Mouse (Mus musculus) limb, embryonic 14.5 days (tissue): ENCODE data around the gene C2cd5. TPM values are rescaled to one million over a fixed set of nuclear protein-coding genes. Genes with fewer than 3 reads are reported as not detected.

Experiments
- ATAC-seq: fragments of 200-750 bp; cut with Nextera tagmentation; 2 replicates; pipeline ENCODE4 v1.8.0; 2017; ENCODE audit warnings: low read depth, moderate number of reproducible peaks, moderate TSS enrichment; ENCODE audit not compliant: low FRiP score
- DNase-seq: peaks from one replicate; pipeline ENCODE4 v3.0.0-alpha.2; 2015; ENCODE audit warnings: low spot score
- H3K27ac ChIP-seq: fragments of 300-500 bp; sonication (generic); replicated peaks from 2 replicates; pipeline ENCODE4 v1.5.1; 2014; ENCODE audit warnings: low read depth, mild to moderate bottlenecking, low read length, moderate library complexity, mixed read lengths
- H3K27me3 ChIP-seq: fragments of 300-500 bp; sonication (generic); 2 replicates; pipeline ENCODE4 v1.6.1; 2014; ENCODE audit warnings: low read length, mixed read lengths; ENCODE audit not compliant: control insufficient read depth, insufficient read depth
- H3K36me3 ChIP-seq: fragments of 300-500 bp; sonication (generic); 2 replicates; pipeline ENCODE4 v1.6.1; 2014; ENCODE audit warnings: mild to moderate bottlenecking, low read length, moderate library complexity, mixed read lengths; ENCODE audit not compliant: control insufficient read depth, insufficient read depth
- H3K4me1 ChIP-seq: fragments of 300-500 bp; sonication (generic); 2 replicates; pipeline ENCODE4 v1.6.1; 2014; ENCODE audit warnings: antibody characterized with exemption, low read length, mixed read lengths; ENCODE audit not compliant: control insufficient read depth, insufficient read depth
- H3K4me2 ChIP-seq: fragments of 300-500 bp; sonication (generic); replicated peaks from 2 replicates; pipeline ENCODE4 v1.6.1; 2014; ENCODE audit warnings: low read depth, mild to moderate bottlenecking, low read length, moderate library complexity; ENCODE audit not compliant: severe bottlenecking
- H3K4me3 ChIP-seq: fragments of 300-500 bp; sonication (generic); replicated peaks from 2 replicates; pipeline ENCODE4 v1.5.1; 2014; ENCODE audit warnings: low read length
- H3K9ac ChIP-seq: fragments of 300-500 bp; sonication (generic); 2 replicates; pipeline ENCODE4 v1.6.1; 2014; ENCODE audit warnings: mild to moderate bottlenecking, low read depth, low read length, moderate library complexity; ENCODE audit not compliant: severe bottlenecking
- H3K9me3 ChIP-seq: fragments of 300-500 bp; sonication (generic); 2 replicates; pipeline ENCODE4 v1.6.1; 2016; ENCODE audit warnings: low read length; ENCODE audit not compliant: control insufficient read depth
- POLR2A ChIP-seq: fragments of 200-500 bp; IDR thresholded peaks from 2 replicates; pipeline ENCODE4 v1.8.0; 2012; ENCODE audit warnings: inconsistent platforms, mild to moderate bottlenecking, moderate library complexity, borderline replicate concordance; ENCODE audit not compliant: insufficient read depth, insufficient read length; ENCODE audit errors: extremely low read depth
- WGBS: fragments of 180-500 bp; shearing (Covaris S2); extraction: QIAGEN DNeasy Blood & Tissue Kit; methylation state at CpG from one replicate; pipeline ENCODE4 v1.1.7; 2014; 5-methylcytosine and 5-hydroxymethylcytosine counted together
- polyA plus RNA-seq, 2 experiments: library from polyadenylated mRNA; depleted of rRNA in 1 of 2; stranded (reverse) in 1 of 2; unstranded in 1 of 2; fragments of >200 nt; fragmentation: Nextera tagmentation in 1 of 2; extraction: Ambion mirVana in 1 of 2; gene quantifications; 2 replicates each; pipeline versions ENCODE4 v1.2.1 to v1.2.3; 2012 to 2014

The C2cd5 gene
- polyA plus RNA-seq, 2 experiments = 23.1 to 38.8 TPM

DNA sequence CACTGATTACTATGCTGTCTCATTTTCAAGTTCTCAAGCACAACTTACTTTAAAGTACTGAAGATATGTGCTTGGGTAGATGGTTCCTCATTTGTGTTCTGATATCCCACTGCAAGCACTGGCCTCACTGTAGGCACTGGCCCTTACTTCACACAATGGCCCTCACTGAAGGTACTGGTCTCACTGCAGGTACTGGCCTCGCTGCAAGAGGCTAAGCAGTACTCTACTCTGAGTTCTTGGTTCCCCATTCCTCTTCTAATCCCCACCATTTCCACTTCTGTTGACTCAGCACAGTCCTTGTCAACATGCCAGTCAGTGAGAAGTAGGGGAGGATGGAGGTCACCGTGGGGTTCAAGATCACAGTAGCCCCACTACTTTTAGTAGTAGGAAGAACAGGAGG is 39.5 kb upstream of the C2cd5 start:
- Histone ChIP-seq H3K9ac (no peak overlapping the region), H3K4me1 (no peaks in the 10 kb centered on the region), H3K36me3 (no peaks in the 10 kb centered on the region), H3K9me3 (no peaks in the 10 kb centered on the region), H3K27ac (no peak overlapping the region), H3K4me3 (no peak overlapping the region), H3K27me3 (no peaks in the 10 kb centered on the region), H3K4me2 (no peak overlapping the region)
- ATAC-seq (no peak), DNase-seq (no peak)
- TF ChIP-seq POLR2A = no peak
- WGBS = 85% methylated on average over 2 of the region's 2 CpGs

DNA sequence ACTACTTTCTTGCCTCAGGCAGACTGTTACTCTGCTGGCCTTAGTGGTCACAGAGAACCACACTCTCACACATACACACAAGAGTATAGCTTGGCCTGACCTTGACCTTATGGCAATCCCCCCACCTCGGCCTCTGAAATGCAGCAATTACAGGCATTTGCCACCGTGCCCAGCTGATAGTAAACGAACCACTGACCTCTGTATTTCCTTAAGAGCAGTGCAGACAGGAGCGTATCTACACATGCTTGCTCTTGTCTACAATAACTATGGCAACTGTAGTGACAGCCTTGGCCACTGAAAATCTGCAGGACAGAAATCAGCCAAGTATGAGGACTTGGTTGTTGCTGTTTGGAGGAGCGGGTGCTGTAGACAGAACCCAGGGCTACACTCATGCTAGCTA is 37.4 kb upstream of the C2cd5 start:
- no peaks in the 10 kb centered on the region for H3K4me1 ChIP-seq
- H3K4me3 ChIP-seq = no peak overlapping the region
- 69% methylated on average over 5 of the region's 5 CpGs for WGBS
- no peaks in the 10 kb centered on the region for H3K27me3 ChIP-seq
- H3K9me3 ChIP-seq = no peaks in the 10 kb centered on the region
- DNase-seq (no peak), ATAC-seq (no peak)
- TF ChIP-seq POLR2A = no peak
- no peaks in the 10 kb centered on the region for H3K36me3 ChIP-seq
- H3K9ac ChIP-seq = no peak overlapping the region
- no peak overlapping the region for H3K27ac ChIP-seq
- H3K4me2 ChIP-seq = no peak overlapping the region

DNA sequence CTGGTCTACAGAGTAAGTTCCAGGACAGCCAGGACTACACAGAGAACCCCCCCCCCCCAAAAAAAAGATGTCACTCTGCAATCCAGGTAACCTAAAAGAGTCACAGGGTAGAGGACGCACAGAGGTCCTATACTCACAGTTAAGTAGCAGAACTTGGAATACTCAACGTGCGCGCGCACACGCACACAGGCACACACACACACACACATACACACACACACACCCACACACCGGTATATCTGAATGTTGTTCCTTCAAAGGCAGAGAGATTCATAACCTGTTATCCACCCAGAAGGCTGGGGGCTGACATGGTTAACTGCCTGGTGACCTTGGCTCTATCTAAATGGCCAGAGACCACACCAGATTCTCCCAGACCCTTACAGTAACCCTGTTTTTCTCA is 36.7 kb upstream of the C2cd5 start:
- no peak overlapping the region for H3K27ac ChIP-seq
- DNase-seq (no peak), ATAC-seq (no peak)
- H3K4me3 ChIP-seq = no peak overlapping the region
- H3K27me3 ChIP-seq = no peaks in the 10 kb centered on the region
- no peak overlapping the region for H3K4me2 ChIP-seq
- no peak for TF ChIP-seq POLR2A
- H3K36me3 ChIP-seq = no peaks in the 10 kb centered on the region
- no peak overlapping the region for H3K9ac ChIP-seq
- no peaks in the 10 kb centered on the region for H3K9me3 ChIP-seq
- 98% methylated on average over 7 of the region's 7 CpGs for WGBS
- no peaks in the 10 kb centered on the region for H3K4me1 ChIP-seq

DNA sequence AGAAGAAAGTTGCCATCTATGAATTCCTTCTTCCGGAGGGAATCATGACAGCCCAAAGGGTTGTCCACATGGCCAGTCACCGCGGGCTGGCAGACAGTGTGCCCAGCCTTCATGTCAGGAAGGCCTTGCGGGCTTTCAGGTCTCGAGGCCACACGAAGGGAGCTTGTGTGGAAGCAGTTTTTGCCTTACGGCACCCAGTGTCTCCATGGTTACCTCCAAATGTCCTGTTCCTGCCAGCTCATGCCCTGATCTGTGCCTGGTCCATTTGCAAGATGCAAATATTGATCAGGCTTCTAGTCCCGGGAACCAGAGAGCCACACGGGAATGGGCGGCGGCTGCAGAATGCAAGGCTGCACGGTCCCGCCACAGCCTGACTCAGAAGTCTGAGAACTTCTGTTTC is 35.2 kb upstream of the C2cd5 start:
- no peak for TF ChIP-seq POLR2A
- H3K27ac ChIP-seq = no peak overlapping the region
- H3K4me3 ChIP-seq = no peak overlapping the region
- no peaks in the 10 kb centered on the region for H3K4me1 ChIP-seq
- H3K4me2 ChIP-seq = no peak overlapping the region
- H3K27me3 ChIP-seq = no peaks in the 10 kb centered on the region
- H3K9ac ChIP-seq = no peak overlapping the region
- H3K9me3 ChIP-seq = 0 out of 2 replicates have a peak, but pooled peaks cover 5% of the 10 kb centered on the region
- no peak for DNase-seq
- WGBS = 91% methylated on average over 13 of the region's 13 CpGs
- no peaks in the 10 kb centered on the region for H3K36me3 ChIP-seq
- ATAC-seq = no peak

DNA sequence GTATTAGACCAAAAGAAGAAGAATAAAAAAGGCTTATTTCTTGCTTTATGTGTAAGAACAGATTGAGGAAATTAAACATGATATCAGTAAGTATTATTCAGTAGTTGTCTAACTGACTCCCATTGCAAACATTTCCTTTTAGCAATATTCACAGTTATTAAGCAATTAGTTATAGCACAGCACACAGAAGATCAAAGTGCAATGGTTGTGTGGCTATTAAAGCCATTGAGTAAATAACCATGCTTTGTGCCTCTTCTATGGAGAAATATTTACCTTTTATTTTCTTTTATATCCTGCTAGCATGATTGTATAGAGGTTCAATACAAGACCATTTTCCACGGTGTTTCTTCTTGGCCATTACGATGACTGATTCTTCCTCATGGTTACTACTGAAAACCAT is 33.2 kb upstream of the C2cd5 start:
- DNase-seq = no peak
- Histone ChIP-seq H3K4me1 (no peaks in the 10 kb centered on the region), H3K27ac (no peak overlapping the region), H3K4me3 (no peak overlapping the region), H3K9ac (no peak overlapping the region), H3K36me3 (no peaks in the 10 kb centered on the region), H3K4me2 (no peak overlapping the region), H3K27me3 (no peaks in the 10 kb centered on the region), H3K9me3 (0 out of 2 replicates have a peak, but pooled peaks cover 10% of the 10 kb centered on the region)
- no peak for ATAC-seq
- 92% methylated on average over 2 of the region's 2 CpGs for WGBS
- TF ChIP-seq POLR2A = no peak
